Mouse (Mus musculus): Measurements from ENCODE around the gene B3galt6.

B3galt6 gene

GRCm38 (mm10) chr4:155991211-155991907 is 1.1 kb downstream of the B3galt6 start:
- peak; percentile 14 for DNase-seq (ENCODE audit: low read depth, low spot score)

DNA sequence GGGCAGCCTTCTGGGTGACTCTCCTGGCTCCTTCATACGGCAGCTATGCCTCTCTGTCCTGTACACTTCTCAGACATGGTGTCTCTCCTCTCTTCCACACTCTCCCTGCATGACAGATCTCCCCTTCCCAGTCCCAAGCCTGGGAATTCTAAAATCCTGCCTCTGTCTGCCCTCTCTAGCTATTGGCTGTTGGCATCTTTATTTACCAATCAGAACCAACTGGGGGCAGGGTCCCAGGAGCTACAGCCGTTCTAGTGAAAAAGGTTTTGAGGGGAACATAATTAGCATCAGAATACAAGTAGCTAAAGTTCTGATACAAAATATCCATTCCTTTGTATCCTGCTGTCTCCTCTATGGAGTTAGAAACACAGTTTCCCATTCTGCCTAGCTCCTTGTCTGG is 8.7 kb downstream of the B3galt6 start:
- no peak for DNase-seq (ENCODE audit: low read depth, low spot score)

DNA sequence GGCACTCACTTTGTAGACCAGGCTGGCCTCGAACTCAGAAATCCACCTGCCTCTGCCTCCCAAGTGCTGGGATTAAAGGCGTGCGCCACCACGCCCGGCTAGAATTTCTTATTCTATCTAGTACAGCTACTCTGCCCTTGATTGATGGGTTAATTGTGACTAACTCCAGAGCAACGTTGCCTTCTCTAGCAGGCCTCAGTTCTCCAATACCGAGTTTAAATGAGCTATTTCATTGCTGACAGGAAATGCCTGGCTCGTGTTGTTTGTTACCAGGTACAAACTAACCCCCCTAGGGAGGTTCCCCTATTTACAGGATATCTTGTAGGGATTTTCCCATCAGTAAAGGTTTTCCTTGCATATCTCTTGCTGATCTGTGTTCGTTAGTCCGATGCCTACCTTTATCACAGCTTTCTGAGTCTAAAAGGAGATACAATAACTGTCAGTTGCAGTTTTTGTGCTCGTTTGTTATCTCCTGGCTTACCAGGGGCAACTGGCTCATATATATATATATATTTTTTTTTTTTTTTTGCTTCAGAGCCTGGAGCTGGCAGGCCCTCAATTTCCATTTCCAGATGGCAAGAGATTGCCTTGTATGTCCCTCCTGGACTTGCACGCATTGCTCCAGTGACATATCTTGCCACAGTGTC is 10.9 kb downstream of the B3galt6 start:
- no peak for DNase-seq (ENCODE audit: low read depth, low spot score)

- DNase-seq (ENCODE audit: low read depth, low spot score): no peak
Measured at GRCm38 (mm10) chr4:155973239-155973638, 19.2 kb downstream of the B3galt6 start.

GRCm38 (mm10) chr4:155972651-155973050 is 19.8 kb downstream of the B3galt6 start:
- no peak for DNase-seq (ENCODE audit: low read depth, low spot score)

DNA sequence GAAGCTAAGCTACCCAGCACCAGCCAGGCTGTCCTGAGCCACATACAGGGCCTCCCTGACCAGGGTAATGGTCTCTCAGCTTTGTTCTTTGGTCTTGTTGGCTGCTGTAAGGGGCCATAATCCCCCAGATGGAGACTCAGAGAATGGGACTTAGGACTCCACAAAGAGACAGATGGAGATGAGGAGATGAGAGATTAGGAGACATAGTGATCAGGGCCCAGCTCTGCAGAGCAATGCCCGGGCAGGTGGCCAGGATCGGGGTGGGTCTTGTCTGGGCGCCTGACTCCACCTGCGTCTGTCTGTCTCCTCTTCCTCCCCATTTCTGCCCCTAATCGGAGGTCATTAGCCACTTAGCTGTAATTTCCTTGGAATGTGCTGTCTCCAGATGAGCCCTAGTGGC is 22.2 kb downstream of the B3galt6 start:
- DNase-seq (ENCODE audit: low read depth, low spot score): no peak

DNA sequence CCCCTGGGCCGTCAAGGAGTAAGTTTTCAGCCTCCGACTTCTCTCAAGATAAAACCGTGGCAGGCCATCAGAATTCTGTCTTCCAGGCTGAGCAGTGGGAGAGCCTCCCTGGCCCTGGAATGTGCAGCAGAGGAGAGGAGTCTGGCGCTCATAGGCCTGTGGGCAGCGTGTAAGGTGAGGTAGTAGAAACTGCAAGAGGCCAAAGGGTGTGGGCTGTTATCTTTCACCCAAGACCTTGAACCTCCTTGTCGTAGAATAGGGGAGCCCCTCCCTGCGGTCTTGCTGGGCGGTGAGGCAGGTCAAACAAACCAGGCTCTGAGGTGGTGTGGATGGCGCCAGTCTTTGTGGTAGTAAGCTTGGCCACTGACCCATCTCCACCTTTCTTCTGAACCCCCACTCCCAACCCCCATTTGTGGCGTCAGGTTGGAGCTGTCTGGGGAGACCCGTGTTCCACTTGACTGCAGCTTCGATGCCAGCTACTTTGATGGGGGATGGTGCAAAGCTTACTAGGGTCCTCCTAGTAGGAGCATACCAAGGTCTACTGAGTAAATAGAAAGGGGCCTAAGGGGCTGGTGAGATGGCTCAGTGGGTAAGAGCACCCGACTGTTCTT is 23.3 kb downstream of the B3galt6 start:
- DNase-seq (ENCODE audit: low read depth, low spot score): no peak

DNA sequence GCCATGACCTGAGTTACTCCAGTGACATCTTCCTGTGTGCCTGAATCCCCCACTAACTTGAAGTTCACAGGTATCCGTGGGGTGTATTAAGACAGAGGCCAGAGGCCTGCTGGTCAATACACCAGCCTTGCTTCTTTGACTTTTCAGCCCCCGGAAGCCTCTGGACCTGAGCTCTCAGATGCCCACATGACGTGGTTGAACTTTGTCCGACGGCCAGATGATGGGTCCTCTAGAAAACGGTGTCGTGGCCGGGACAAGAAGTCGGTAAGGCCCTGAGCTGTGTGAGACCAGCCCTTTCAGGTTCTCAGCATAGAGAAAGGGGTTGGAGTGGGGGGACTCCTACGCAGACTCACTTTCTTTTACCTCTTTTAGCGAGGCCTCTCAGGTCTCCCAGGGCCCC is 28.1 kb downstream of the B3galt6 start:
- no peak for DNase-seq (ENCODE audit: low read depth, low spot score)

DNA sequence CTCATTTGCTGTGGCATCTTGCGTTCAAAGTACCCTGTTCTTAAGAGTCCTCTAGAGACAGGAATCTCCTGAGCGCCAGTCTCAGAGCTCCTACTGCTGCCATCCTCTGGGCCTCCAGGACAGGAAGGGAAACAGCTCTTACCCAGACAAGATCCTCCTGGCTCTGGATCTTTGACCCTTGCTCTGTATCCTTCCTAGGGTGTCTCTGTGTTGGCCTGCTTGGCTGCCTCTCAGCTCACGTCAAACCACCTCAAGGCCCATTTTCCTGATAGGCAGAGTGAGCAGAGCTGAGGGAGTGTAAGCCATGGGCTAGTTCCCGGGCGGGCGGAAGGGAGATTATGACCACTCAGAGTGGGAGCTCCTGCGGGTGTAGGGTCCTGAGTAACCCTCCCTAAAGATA is 29.3 kb downstream of the B3galt6 start:
- no peak for DNase-seq (ENCODE audit: low read depth, low spot score)

GRCm38 (mm10) chr4:155962167-155962971 is 30.1 kb downstream of the B3galt6 start, which contains the start of gene C1qtnf12:
C1qtnf12 (plus strand) TSS chr4:155962318.
- no peak for DNase-seq (ENCODE audit: low read depth, low spot score)

- DNase-seq (ENCODE audit: low read depth, low spot score): peak; percentile 84
Measured at GRCm38 (mm10) chr4:155959275-155959674, 33.2 kb downstream of the B3galt6 start.

DNA sequence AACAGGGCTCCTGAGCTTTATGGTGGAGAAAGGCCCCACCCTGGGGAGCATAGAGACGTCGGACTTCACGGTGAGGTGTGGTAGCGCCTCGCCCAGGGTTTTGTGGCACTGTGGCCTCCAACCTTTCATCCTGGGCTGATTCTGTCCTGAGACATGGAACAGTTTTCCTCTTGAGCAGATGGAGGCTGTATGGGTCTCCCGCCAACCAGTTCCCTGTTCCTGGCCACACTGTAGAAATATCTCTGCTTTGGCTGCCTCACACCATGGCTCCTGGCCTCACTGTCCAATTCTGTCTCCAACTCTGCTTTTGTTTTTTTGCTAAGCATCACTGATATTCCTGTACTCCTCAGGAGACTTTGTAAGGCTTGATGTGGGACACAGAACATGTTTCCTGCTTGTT is 37.0 kb downstream of the B3galt6 start:
- DNase-seq (ENCODE audit: low read depth, low spot score): no peak

GRCm38 (mm10) chr4:155947094-155947493 is 45.4 kb downstream of the B3galt6 start:
- no peak for DNase-seq (ENCODE audit: low read depth, low spot score)

- DNase-seq (ENCODE audit: low read depth, low spot score): peak; percentile 30
Measured at GRCm38 (mm10) chr4:155944271-155944670, 48.2 kb downstream of the B3galt6 start.

DNA sequence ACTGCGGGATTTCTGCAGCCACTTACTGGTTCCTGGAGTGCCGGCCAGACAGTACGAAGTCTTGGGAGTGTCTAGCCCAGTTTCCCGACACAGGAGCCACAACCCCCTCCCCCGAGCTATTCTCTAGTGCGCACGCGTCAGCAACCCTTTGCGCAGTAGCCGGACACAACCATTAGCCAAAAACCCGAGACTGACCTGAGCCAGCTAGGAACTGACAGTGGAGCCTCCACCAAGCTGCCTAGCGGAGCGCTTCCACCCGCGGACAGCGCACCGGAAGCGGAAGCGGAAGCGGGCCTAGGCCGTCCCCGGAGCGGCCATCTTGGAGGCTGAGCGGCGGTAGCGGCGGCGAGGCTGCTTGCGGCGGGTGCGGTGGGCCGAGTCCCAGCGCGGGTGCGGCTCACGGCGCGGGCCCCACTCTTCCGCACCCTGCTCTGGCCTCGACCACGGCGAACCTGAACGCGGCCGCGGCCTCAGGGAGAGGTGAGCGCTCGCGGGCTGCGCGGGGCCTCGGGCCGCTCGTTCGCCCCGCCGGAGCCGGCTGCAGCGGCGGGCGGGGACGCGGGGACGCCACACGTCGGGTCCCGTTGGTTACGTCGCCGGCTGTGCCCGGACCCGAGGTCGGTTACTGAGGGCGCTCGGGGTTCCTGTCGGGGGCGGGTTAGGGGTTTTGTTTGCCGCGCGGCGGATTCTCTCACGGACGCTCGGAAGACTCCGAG is 48.8 kb downstream of the B3galt6 start, which contains the start of gene Ube2j2:
TSS of gene Ube2j2 (plus strand) at position 298 of the 716 bp plus-strand sequence.
- DNase-seq (ENCODE audit: low read depth, low spot score): peak; percentile 96

DNA sequence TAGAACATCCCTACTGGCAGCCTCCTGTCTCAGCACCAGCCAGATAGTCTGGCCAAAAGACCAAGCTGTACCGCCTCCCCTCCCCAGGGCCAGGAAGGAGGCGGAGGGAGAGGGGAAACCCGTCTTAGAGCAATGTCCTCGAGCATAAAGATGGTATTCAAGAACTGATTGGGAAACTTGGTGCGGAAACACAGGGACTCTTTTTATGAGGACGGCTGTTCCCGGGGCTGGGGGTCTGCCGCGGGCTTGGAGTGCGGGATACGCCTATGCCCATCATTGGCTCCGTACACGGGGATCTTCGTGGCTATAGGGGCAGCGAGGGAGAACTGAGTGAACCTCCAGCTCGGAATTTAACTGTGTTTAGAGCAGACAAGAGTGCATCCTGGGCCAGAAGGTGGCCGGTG is 49.4 kb downstream of the B3galt6 start:
- no peak for DNase-seq (ENCODE audit: low read depth, low spot score)
